Mouse (Mus musculus): Measurements from ENCODE around the gene Depp1.

The Depp1 gene

DNA sequence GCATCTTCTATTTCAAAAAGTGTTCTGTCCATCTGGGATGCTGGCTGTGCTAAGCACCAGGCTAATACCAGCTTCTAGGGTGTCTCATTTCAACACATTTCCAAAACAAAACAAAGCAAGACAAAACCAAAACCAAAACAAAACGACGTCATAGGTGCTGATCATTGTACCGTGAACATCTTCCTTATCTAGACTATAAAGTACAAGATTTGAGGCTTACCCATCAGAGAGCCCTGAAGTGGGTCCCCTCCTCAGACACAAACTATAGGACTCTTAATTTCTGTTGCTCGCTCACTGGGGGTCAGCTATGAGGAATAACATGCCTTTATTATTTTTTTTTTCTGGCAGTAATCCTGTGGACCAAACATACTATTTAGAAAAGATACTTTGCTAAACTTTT lies 43.2 kb downstream of the Depp1 start:
- DNase-seq: no peak

DNA sequence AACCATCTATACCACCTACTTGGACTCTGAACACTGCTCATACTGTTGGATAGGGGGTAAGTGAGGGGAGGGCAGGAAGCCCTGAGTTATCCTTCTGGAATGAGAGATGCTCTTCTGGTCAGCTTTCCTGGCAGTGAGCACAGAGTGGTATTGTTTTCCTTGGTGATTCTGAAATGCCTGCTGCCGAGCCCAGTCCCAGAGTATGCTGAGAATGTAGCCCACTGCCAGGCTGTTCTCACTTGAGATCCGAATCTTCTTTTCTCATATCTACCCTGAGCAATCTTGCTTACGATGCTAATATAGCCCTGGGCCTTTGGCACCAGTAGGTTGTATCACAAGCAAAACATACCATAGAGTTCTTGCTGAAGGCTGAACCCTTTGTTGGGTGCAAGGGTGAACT lies 43.9 kb downstream of the Depp1 start:
- DNase-seq: no peak

DNA sequence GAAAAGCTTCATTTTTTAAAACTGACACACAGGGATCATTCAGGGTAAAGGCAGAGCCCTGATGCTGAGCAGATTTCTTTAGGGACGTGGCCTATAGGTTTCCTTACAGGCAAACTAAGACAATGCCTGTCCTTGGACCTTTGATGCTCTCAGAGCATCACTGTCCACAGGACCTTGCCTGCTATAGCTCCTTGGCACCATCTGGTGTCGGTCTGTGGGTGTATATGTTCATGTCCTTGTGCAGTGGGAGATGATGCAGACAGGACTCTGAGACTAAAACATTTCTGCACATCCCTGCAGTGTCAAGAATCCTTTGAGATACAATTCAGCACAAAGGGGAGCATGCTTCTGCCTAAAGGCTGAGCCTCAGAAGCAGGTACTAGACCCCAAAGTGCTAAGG lies 47.0 kb downstream of the Depp1 start:
- DNase-seq: no peak

- no peak for DNase-seq
These were observed 47.6 kb downstream of the Depp1 start for GRCm38 (mm10) chr6:116697896-116698425.

DNA sequence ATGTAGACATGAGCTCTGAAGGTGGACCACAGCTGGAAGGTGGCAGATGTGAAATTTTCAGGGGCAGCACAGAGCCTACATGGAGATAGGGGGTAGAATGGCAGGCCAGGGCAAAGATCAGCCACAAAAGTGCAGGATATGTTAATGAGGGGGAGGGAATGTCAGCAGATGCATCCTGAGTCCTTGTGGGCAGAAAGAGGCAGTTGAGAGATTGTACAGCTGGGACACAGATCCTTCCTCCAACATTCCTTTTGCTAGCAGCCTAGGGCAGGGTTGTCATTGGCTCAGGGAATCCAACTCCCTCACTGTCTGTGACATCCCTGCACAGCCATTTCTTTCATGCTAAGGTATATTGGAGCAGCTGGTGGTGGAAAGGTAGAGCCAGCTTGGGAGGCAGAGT lies 50.4 kb downstream of the Depp1 start:
- DNase-seq: no peak

All from right cerebral cortex, postnatal 4 days (tissue).